Mouse (Mus musculus) retina, embryonic 14.5 days (tissue): ENCODE data around the gene Btbd35f7.
"Not testable (repeated sequence)": the region's sequence is repeated elsewhere in the genome, so short reads cannot be mapped to it uniquely, and the experiment has no call there.

ENCODE experiments used
- DNase-seq: peaks from one replicate; pipeline ENCODE4 v3.0.0-alpha.2; 2015; ENCODE audit warnings: low spot score

Gene Btbd35f7

DNA sequence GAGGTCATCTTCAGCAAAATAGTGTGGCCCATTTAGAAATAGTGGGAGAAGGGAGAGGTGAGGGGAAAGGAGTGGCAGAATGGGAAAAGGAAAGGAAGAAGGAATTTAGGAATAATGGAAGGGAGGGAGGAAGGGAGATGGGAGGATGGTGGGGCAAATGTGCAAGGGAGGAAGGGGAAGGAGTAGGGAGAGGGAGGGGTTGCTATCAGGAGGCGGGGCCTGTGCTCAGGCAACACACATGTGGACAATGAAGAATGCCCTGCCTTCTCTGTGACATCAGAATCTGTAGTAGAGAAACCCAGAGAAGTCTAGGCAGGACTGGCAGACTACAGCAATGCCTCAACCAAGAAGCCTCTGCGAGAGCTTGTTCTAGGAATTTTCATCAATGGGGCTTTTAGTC, at the start of gene Btbd35f7:
Gene Btbd35f7, plus strand, starts transcription at position 301 of the 400 bp plus-strand sequence.
- DNase-seq: not testable (repeated sequence)
